Mouse (Mus musculus) neural tube, embryonic 14.5 days (tissue): ENCODE data around the gene Pcf11. TPM values are rescaled to one million over a fixed set of nuclear protein-coding genes. Genes with fewer than 3 reads are reported as not detected.

Experiments
- ATAC-seq: fragments of 200-750 bp; cut with Nextera tagmentation; 2 replicates; pipeline ENCODE4 v1.8.0; 2017; ENCODE audit warnings: low read depth, mild to moderate bottlenecking, moderate TSS enrichment, moderate library complexity
- H3K27ac ChIP-seq: fragments of 300-500 bp; sonication (generic); 2 replicates; pipeline ENCODE4 v1.5.1; 2014; ENCODE audit warnings: low read depth, mild to moderate bottlenecking, control low read depth, low read length, moderate library complexity, mixed read lengths
- H3K27me3 ChIP-seq: fragments of 300-500 bp; sonication (generic); 2 replicates; pipeline ENCODE4 v1.6.1; 2014; ENCODE audit warnings: low read length; ENCODE audit not compliant: control insufficient read depth, insufficient read depth
- H3K36me3 ChIP-seq: fragments of 300-500 bp; sonication (generic); 2 replicates; pipeline ENCODE4 v1.6.1; 2014; ENCODE audit warnings: low read length, mixed read lengths; ENCODE audit not compliant: control insufficient read depth, insufficient read depth
- H3K4me1 ChIP-seq: fragments of 300-500 bp; sonication (generic); 2 replicates; pipeline ENCODE4 v1.6.1; 2014; ENCODE audit warnings: low read length; ENCODE audit not compliant: control insufficient read depth, insufficient read depth
- H3K4me2 ChIP-seq: fragments of 300-500 bp; sonication (generic); 2 replicates; pipeline ENCODE4 v1.6.1; 2014; ENCODE audit warnings: mild to moderate bottlenecking, low read depth, low read length, control low read depth
- H3K4me3 ChIP-seq: fragments of 300-500 bp; sonication (generic); 2 replicates; pipeline ENCODE4 v1.5.1; 2014; ENCODE audit warnings: low read depth, low read length, control low read depth, mixed read lengths
- H3K9ac ChIP-seq: fragments of 300-500 bp; sonication (generic); replicated peaks from 2 replicates; pipeline ENCODE4 v1.6.1; 2014; ENCODE audit warnings: low read depth, mild to moderate bottlenecking, control low read depth, low read length, mixed read lengths
- H3K9me3 ChIP-seq: fragments of 300-500 bp; sonication (generic); 2 replicates; pipeline ENCODE4 v1.6.1; 2016; ENCODE audit warnings: low read length; ENCODE audit not compliant: control insufficient read depth
- WGBS: fragments of 180-500 bp; shearing (Covaris S2); extraction: QIAGEN DNeasy Blood & Tissue Kit; methylation state at CpG from one replicate; pipeline ENCODE4 v1.1.7; 2014; 5-methylcytosine and 5-hydroxymethylcytosine counted together
- polyA plus RNA-seq: library from polyadenylated mRNA; unstranded; fragments of >200 nt; fragmentation: Nextera tagmentation; extraction: Ambion mirVana; gene quantifications from 2 replicates; pipeline ENCODE4 v1.2.1, GENCODE M21; 2014

Gene Pcf11
- polyA plus RNA-seq, 1 experiment from 2014 or later = 19.6 TPM

- Histone ChIP-seq H3K4me1 (no peaks in the 10 kb centered on the region), H3K9me3 (no peaks in the 10 kb centered on the region), H3K36me3 (no peaks in the 10 kb centered on the region), H3K4me3 (no peak overlapping the region), H3K9ac (no peak overlapping the region), H3K27ac (no peak overlapping the region), H3K27me3 (no peaks in the 10 kb centered on the region), H3K4me2 (no peak overlapping the region)
- WGBS = 84% methylated on average over 2 of the region's 2 CpGs
- no peak for ATAC-seq
Observed at GRCm38 (mm10) chr7:92689101-92689500, 19.4 kb upstream of the Pcf11 start.

- no peak overlapping the region for H3K4me3 ChIP-seq
- H3K36me3 ChIP-seq = no peaks in the 10 kb centered on the region
- H3K27me3 ChIP-seq = no peaks in the 10 kb centered on the region
- 71% methylated on average over 2 of the region's 2 CpGs for WGBS
- no peaks in the 10 kb centered on the region for H3K9me3 ChIP-seq
- H3K4me1 ChIP-seq = no peaks in the 10 kb centered on the region
- H3K4me2 ChIP-seq = no peak overlapping the region
- no peak overlapping the region for H3K27ac ChIP-seq
- ATAC-seq = no peak
- H3K9ac ChIP-seq = no peak overlapping the region
Observed at GRCm38 (mm10) chr7:92688299-92688669, 18.6 kb upstream of the Pcf11 start.

- ATAC-seq = no peak
- H3K4me1 ChIP-seq = no peaks in the 10 kb centered on the region
Observed at GRCm38 (mm10) chr7:92687556-92688298, 18.0 kb upstream of the Pcf11 start.

GRCm38 (mm10) chr7:92677346-92677745 lies 7.6 kb upstream of the Pcf11 start:
- H3K9ac ChIP-seq = no peak overlapping the region
- H3K4me2 ChIP-seq = no peak overlapping the region
- H3K27ac ChIP-seq = no peak overlapping the region
- no peaks in the 10 kb centered on the region for H3K36me3 ChIP-seq
- no peaks in the 10 kb centered on the region for H3K9me3 ChIP-seq
- H3K4me3 ChIP-seq = no peak overlapping the region
- H3K27me3 ChIP-seq = no peaks in the 10 kb centered on the region
- 80% methylated on average over 4 of the region's 4 CpGs for WGBS
- no peak for ATAC-seq
- no peaks in the 10 kb centered on the region for H3K4me1 ChIP-seq

More at GRCm38 (mm10) chr7:92687556-92688298, 18.0 kb upstream of the Pcf11 start:
- no peak overlapping the region for H3K9ac ChIP-seq
- H3K4me2 ChIP-seq = no peak overlapping the region
- H3K27ac ChIP-seq = no peak overlapping the region
- 71% methylated on average over 5 of the region's 5 CpGs for WGBS
- no peak overlapping the region for H3K4me3 ChIP-seq
- no peaks in the 10 kb centered on the region for H3K9me3 ChIP-seq
- H3K27me3 ChIP-seq = no peaks in the 10 kb centered on the region
- no peaks in the 10 kb centered on the region for H3K36me3 ChIP-seq

DNA sequence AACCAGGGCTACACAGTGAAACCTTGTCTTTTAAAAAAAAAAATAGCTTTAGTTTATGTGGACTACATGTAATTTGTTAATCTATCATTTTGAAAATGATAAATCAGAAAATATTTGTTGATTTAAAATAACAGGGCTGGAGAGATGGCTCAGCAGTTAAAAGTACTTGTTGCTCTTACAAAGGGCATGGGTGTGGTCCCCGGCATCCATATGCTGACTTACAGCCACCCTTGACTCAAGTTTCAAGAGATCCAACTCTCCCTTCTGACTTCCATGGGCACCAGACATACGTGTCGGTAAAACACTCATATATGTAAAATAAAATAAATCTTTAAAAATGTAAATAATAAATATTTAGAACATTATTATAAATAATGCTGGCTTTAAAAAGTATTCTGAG lies 5.4 kb upstream of the Pcf11 start:
- H3K9me3 ChIP-seq = no peaks in the 10 kb centered on the region
- no peaks in the 10 kb centered on the region for H3K4me1 ChIP-seq
- no peaks in the 10 kb centered on the region for H3K27me3 ChIP-seq
- 92% methylated on average over 3 of the region's 3 CpGs for WGBS
- H3K9ac ChIP-seq = no peak overlapping the region
- H3K27ac ChIP-seq = no peak overlapping the region
- H3K4me2 ChIP-seq = no peak overlapping the region
- H3K4me3 ChIP-seq = no peak overlapping the region
- no peak for ATAC-seq
- H3K36me3 ChIP-seq = no peaks in the 10 kb centered on the region

DNA sequence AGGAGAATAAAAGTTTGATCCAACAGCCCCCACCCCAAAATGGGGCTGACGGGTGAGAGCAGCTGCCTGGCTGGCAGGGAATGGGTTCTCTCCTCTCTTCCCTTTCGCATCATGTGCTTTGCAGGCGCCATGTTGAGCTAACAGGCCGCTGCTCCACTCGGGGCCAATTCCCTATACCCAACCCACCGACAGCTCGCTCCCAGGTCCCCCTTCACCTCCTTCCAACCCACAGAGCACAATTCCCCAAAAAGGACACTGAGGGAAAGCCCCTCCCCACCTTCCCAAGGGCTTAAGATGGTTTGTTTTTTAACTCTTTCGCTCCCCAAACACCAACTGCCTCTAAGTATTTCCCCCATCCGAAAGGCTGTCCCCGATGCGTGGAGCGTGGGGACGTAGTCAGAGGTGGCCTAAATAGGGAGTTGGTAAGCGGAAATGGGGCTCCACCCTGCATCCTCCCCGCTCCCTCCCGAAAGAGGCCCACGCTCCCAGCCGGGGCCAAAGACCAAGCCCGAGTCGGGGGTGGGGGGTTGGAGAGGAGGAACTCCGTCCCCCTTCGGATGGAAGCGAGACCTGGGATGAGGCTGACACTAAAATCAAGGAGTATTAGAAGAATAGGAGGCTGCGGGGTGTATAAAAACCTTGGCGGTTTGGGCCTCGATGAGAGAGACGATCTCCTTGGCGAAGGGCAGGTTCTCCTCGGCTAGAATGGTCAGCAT lies 785 bp downstream of the Pcf11 start:
- H3K4me3 ChIP-seq = peak overlapping the region; percentile 97
- H3K4me1 ChIP-seq = peaks cover 16% of the 10 kb centered on the region
- no peaks in the 10 kb centered on the region for H3K9me3 ChIP-seq
- WGBS = under 1% methylated on average over 29 of the region's 29 CpGs
- peak; percentile 10; the same call in 1 of the 2 replicates for ATAC-seq
- peak overlapping the region; percentile 87 for H3K4me2 ChIP-seq
- no peaks in the 10 kb centered on the region for H3K36me3 ChIP-seq
- H3K9ac ChIP-seq = peak overlapping the region; percentile 97
- H3K27ac ChIP-seq = peak overlapping the region; percentile 98
- H3K27me3 ChIP-seq = no peaks in the 10 kb centered on the region

- no peak overlapping the region for H3K4me3 ChIP-seq
- no peak for ATAC-seq
- peaks cover 8% of the 10 kb centered on the region for H3K36me3 ChIP-seq
- H3K4me2 ChIP-seq = peak overlapping the region; percentile 87; the same call in 1 of the 2 replicates
- no peak overlapping the region for H3K9ac ChIP-seq
- peaks cover 16% of the 10 kb centered on the region for H3K4me1 ChIP-seq
- no peaks in the 10 kb centered on the region for H3K9me3 ChIP-seq
- 89% methylated on average over 7 of the region's 7 CpGs for WGBS
- no peak overlapping the region for H3K27ac ChIP-seq
- H3K27me3 ChIP-seq = no peaks in the 10 kb centered on the region
Observed at GRCm38 (mm10) chr7:92666274-92666820, 3.4 kb downstream of the Pcf11 start.

GRCm38 (mm10) chr7:92658050-92658449 lies 11.7 kb downstream of the Pcf11 start:
- Histone ChIP-seq H3K27ac (no peak overlapping the region), H3K4me1 (peaks cover 4% of the 10 kb centered on the region; the same call in 1 of the 2 replicates), H3K9ac (no peak overlapping the region), H3K9me3 (no peaks in the 10 kb centered on the region), H3K4me2 (no peak overlapping the region), H3K27me3 (no peaks in the 10 kb centered on the region), H3K4me3 (no peak overlapping the region), H3K36me3 (peaks cover 58% of the 10 kb centered on the region)
- ATAC-seq = no peak
- 96% methylated on average over 5 of the region's 5 CpGs for WGBS

- Histone ChIP-seq H3K27me3 (no peaks in the 10 kb centered on the region), H3K36me3 (peaks cover 51% of the 10 kb centered on the region), H3K9me3 (no peaks in the 10 kb centered on the region), H3K4me1 (peaks cover 4% of the 10 kb centered on the region; the same call in 1 of the 2 replicates), H3K4me2 (no peak overlapping the region), H3K27ac (no peak overlapping the region), H3K4me3 (no peak overlapping the region), H3K9ac (no peak overlapping the region)
- WGBS = 79% methylated on average over 2 of the region's 2 CpGs
- no peak for ATAC-seq
Observed at GRCm38 (mm10) chr7:92656386-92656785, 13.3 kb downstream of the Pcf11 start.
